Mouse (Mus musculus): ENCODE measurements around the gene Hspa12b.

The Hspa12b gene

GRCm38 (mm10) chr2:131176491-131176890 lies 49.4 kb downstream of the Hspa12b start:
- in situ Hi-C loops (cut with MboI, MseI): loop anchor here (10.0 kb wide), 2 partner anchors 1068 to 1208 kb away; partner anchors contain the start of genes Prokr2 and Tmem230

DNA sequence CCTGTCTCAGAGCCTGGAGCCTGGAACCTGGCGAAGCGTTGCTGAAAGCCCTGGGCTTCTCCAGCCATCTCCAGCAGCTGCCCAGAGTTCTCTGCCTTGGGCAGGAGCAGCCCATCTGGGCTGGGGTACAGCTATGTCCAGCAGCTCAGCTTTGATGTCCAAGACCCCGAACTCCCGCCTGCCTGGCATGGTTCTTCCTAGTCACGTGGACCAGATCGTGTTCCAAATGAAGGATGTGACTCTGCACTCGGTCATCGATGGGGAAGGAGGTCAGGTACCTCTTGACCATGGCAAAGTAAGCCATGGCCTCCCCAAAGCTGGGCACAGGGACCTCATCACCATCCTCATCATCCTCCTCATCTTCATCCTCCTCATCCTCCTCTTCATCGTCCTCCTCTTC lies 50.9 kb downstream of the Hspa12b start:
- in situ Hi-C loops (cut with MboI, MseI): loop anchor here (10.0 kb wide), 2 partner anchors 1067 to 1207 kb away; partner anchors contain the start of genes Prokr2 and Tmem230

DNA sequence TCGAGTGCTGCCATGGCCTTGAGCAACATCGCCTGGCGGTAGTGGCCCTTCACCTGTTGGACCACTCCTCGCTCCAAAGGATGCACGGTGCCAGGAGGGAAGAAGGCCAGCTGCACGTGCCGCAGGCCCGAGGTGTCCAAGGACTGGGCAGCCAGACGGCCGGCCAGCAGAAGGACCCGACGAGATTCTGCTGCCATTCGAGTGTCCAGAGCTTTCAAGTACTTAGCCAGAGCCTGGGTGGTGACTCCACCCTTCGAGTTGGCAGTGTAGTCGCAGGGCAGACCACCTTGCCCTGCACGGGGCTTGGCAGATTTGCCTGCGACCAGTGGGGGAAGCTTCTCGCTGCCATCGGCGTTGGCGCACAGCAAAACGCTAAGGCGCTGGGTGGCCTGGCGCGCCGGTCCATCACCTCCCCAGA lies 51.8 kb downstream of the Hspa12b start:
- in situ Hi-C loops (cut with MboI, MseI): loop anchor here (10.0 kb wide), 2 partner anchors 1066 to 1206 kb away; partner anchors contain the start of genes Prokr2 and Tmem230

DNA sequence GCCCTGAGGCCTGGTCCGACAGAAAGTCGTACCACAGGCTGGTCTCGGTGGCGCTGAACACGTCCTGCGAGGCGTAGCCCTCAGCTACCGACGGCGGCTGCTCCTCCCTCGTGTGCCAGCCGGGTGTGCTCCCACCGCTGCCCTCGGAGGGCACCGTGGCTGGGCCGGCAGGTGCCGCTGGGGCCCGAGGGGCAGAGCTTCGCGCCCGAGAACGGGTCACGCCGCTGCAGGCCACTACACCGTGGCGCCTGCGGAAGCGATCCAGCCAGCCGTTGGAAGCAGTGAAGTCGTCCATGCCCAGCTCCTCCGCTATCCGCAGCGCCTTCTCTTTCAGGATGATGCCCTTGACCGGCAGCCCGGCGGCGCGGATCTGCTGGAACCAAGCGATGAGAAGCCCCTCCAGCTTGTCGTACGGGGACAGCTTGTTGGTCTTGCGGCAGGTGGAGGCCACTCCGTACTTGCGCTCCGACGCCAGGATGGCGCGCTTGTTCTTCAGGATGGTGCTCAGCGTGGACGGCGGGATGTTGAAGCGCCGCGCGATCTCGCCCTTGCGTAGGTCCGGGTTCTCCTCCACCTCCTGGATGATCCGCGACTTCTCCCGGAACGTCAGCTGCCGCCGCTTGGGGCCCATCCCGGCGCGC lies 52.3 kb downstream of the Hspa12b start:
- in situ Hi-C loops (cut with MboI, MseI): loop anchor here (10.0 kb wide), 2 partner anchors 1065 to 1205 kb away; partner anchors contain the start of genes Prokr2 and Tmem230

- in situ Hi-C loops (cut with MboI, MseI): loop anchor here (10.0 kb wide), 2 partner anchors 1065 to 1205 kb away; partner anchors contain the start of genes Prokr2 and Tmem230
Observed at GRCm38 (mm10) chr2:131179990-131180587, 53.0 kb downstream of the Hspa12b start, which contains the start of gene Cenpb. Gene Cenpb, minus strand, starts transcription at chr2:131180067.

DNA sequence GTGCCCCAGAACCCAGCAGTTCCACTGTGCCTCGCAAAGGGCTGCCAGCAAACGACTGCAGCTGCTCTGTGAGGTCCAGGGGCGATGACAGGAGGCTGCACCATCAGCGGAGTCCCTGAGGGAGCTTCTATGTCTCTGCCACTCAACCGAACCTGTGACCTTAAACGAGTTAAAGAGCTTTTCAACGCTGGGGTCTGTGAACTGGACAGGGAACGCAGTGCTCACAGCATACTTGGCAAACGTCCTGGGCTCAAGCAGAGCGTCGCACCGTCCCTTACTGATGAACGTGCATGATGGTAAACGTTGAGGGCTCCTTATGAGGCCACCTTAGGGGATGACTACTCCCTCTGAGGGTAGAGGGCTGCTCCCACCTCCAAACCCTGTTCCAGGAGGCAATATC lies 59.3 kb downstream of the Hspa12b start:
- in situ Hi-C loops (cut with MboI, MseI): no loop called here

DNA sequence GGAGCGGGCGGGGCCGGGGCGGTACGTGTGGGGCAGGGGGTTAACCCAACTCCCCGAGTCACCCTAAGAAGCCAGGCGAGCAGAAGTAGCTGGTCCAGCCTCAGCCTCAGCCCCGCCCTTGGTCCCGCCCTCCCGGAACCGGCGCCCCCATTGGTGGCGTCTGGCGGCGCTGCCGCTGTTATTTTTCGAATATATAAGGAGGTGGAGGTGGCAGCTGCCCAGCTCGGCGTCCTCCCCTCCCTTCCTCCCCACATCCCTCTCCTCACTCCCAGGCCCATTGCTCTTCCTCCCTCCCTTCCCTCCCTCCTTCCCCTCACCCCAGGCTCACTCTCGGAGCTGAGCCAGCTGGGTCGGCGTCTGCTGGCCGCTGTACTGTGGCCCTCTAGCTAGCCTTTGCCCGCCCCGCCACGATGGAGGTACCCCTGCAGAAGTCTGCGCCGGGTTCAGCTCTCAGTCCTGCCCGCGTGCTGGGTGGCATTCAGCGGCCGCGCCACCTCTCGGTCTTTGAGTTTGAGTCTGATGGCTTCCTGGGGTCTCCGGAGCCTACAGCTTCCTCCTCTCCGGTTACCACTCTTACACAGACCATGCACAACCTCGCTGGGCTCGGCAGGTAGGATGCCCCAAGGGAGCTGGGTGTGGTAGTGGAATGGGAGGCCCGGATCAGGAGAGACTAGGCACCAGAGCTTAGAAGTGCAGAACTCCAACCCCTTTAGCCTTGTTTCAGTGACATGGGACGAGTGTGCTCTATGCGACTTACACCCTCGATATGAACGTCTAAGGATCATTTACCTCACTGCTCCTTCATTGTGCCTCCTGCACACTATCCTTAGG lies 59.9 kb downstream of the Hspa12b start, which contains the start of the genes Cdc25b and Spef1:
Gene Cdc25b, plus strand, starts transcription at position 179 of the 831 bp plus-strand sequence.
Gene Spef1, minus strand, starts transcription at position 512 of the 831 bp plus-strand sequence.
- in situ Hi-C loops (cut with MboI, MseI): no loop called here

GRCm38 (mm10) chr2:131187602-131187922 lies 60.5 kb downstream of the Hspa12b start:
- in situ Hi-C loops (cut with MboI, MseI): no loop called here

DNA sequence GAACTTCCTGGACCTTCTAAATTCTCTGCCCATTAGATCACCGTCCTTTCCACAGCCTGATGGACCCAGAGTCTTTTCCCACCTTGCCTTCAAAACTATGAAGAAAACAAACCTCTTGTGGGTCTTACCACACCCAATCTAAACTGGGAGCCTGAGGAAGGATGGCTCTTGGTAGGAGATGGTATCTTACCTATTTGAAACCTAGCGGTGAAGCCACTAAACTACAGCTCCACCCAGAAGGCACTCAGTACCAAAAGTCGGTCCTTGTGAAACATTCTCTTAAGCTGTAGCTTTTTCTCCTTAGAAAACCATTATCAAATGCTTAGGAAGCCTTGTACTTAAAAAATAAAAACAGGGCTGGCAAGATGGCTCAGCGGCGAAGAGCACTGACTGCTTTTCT lies 61.2 kb downstream of the Hspa12b start:
- in situ Hi-C loops (cut with MboI, MseI): no loop called here

DNA sequence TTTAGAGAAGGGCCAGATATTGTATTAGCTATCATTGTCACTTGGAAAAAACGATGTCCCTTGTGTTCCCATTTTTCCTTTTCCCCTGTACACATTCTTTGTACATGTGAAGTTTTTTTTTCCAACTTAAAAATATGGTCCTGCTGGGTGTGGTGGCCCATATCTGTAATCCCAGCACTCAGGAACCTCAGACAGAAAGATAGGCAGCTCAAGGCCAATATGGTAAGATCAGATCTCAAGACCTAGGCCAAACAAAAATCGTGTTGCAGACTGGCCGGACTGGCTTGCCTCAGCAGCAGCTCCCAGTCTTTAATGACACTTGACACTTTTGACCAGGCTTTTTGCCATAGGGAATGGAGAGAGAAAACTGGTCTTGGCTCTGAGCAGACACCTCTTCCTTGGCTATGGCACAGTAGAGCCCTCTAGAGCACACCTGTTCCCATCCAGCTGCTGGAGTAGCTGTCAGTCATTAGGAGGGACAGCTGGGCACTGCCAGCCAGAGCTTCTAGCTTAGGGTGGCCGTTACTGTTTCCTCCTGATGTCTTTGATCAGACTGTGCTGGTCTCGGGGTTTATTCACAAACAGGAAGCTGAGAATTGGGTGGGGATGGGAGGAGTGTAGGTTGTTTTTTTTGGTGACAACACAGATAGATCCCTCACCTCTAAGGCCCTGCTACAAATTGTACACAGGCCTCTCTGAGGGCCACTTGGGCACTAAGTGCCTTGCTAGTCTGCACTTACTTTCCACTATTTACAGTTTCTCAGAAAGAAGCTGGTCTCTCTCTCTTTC lies 62.6 kb downstream of the Hspa12b start:
- in situ Hi-C loops (cut with MboI, MseI): no loop called here

DNA sequence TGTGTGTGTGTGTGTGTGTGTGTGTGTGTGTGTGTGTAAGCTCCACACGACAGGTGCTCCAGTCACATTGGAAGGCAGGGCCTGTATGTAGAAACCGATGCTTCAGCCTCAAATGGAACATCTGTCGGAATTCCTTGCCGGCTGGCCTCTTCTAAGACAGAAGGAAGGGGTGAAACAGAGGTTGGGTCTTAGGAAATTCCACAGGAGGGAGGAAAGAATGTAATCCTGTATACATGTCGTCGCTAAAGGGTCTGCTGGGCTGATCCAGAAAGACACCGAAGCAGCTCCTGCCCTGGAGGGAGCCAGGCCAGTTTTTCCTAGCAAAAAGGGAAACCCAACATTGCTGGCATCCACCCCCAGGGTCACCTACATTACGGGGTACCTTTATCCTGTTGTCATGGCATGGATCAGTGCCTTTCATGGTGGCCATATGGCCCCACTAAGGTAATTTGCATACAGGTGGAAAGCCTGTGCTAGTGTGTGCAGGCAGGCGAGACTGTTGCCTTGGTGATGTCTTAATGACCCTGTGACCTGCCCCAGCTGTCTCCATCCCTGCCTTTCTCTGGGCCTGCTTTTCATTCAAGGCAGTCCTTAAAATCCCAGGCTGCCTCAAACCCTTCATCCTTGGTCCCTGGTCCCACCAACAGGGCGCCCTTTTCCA lies 63.4 kb downstream of the Hspa12b start:
- in situ Hi-C loops (cut with MboI, MseI): no loop called here

DNA sequence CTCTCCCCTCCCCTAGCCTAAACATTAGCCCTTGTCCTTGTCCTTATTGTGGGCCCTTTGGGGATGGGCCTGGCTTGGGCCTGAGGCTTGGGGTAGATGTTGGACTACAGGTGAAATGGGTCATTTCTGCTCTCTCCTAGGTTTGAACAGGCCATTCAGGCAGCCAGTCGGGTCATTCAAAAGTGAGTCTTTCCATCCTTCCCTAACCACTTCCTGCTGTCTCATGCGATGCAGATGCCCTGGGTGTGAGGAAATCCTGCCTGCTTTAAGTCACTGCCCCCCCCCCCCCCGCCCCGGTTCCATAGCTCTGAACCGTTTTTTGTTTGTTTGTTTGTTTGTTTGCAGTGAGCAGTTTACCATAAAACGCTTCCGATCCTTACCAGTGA lies 63.9 kb downstream of the Hspa12b start:
- in situ Hi-C loops (cut with MboI, MseI): no loop called here

Measured in T-helper 1 cell (primary cell).